Mouse (Mus musculus) yolk sac, embryonic 10.5 days (tissue): ENCODE measurements at regions not wholly inside any gene's neighbourhood (a gene's known extent, or its start where the extent isn't known, plus 50 kb on each side); places are given as distances from the start of the nearest gene placed in this dataset.
A peak's percentile ranks its signal among the peaks of the same experiment; 100 is the strongest.
"Not testable (repeated sequence)": the region's sequence is repeated elsewhere in the genome, so short reads cannot be mapped to it uniquely, and the experiment has no call there.

Experiments used
- DNase-seq: peaks from one replicate; pipeline ENCODE4 v3.0.0-alpha.2; 2017; ENCODE audit warnings: low spot score

DNA sequence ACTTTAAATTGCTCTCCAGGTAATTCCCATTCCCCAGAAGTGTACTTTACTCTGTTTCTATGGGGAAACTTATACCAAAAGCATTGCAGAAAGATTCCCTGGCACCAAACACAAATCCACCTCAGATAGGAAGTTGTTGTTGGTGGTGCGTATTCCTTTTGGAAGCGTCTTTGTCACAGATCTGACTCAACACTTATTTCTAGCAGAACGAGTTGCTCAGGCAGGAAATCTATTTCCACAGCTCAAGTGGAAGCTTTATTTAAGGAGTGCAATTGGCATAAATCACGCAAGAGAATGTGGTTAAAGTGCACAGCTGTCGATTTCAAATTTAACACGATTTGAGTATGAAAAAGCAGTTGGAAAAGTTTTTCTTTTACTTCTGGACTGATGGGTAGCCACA is 436.9 kb upstream of the Ghitm start:
- DNase-seq = no peak

DNA sequence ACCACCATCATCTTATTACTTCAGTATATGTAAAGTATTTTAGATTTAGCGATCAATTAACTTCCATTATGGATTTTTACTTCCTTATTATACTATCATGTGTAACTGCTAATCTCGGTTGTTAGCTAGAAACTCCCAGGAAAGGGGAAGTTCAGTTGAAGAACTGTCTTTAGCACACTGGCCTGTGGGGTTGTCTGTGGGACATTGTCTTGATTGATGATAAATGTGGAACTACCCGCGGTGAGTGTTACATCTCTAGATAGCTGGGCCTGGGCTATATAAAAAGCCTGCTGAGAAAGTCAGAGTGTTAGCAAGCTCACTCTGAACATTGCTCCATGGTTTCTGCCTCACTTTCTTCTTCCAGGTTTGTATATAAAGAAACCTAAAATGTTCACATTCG is 423.2 kb upstream of the Ghitm start:
- no peak for DNase-seq

DNA sequence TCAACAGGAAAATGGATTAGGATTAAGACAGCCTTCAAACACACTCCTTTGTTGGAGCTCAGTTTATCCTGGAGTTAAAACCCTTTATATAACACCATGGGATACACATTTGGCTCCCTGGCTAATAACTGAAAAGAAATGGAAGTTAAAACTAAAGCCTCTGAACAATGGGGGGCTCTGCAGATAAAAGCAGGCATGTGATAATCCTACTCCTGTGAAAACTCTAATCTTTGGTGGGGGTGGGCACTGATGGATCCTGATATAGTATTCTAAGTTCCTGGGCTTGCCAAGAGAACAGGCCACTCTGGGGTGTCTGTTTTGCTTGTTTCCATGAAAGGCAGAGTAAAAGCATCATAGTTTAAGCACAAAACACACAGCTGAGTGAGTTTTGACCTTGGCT is 388.5 kb upstream of the Ghitm start:
- no peak for DNase-seq

DNA sequence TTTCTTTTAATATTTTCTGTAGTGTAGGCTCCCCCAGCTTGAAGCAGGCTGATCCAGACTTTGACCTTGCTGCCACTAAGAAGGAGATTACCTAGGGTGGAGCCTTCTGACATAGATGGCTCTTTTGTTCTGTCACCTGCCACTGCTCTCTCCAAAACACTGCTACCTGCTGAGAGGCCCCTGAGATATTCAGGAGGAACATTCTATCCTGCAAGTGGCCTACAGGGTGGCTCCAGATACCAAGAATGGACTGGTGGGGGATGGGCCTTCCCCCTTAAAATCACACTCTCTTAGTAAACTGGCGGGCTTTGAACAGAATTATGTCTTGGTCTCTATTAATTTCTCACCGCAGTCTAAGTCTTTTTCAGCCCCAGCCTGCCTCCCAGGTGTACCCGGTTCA is 385.6 kb upstream of the Ghitm start:
- not testable (repeated sequence) for DNase-seq

DNA sequence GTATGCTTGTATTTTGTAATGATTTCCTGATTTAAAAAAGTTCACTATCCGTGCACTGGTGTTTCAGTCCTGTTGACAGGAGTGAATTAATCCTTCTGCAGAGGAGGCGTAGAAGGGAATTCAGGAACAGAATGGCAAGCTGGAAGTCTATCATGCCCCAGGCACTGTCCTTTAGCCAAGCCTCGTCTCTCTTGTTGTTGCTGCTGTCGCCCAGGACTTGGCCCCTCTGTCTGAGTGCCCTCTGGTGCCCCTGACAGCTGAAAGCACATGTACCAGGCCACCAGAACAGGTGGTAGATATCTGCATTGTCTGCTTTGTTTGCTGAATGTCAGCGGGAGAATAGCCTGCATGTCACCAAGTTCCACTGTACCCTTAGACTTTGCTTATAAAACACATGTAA is 370.2 kb upstream of the Ghitm start:
- no peak for DNase-seq

DNA sequence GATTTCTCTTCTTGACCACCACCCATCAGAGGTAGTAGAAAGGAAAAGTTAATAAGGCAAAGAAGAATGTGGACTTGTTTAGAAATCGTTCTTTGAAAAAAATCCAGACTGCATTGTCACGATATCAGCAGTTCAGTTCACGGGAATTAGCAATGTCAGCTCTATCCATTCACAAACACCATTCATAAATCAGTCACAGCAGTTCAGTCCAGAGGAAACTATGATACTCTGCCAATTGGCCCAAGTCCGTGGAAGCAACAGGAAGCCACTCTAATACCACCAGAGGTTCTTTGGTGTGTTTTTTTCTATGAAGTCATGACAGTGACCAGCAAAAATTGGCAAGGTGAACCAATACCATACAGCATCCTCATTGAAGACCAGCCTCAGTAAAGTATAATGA is 355.6 kb upstream of the Ghitm start:
- DNase-seq = no peak

DNA sequence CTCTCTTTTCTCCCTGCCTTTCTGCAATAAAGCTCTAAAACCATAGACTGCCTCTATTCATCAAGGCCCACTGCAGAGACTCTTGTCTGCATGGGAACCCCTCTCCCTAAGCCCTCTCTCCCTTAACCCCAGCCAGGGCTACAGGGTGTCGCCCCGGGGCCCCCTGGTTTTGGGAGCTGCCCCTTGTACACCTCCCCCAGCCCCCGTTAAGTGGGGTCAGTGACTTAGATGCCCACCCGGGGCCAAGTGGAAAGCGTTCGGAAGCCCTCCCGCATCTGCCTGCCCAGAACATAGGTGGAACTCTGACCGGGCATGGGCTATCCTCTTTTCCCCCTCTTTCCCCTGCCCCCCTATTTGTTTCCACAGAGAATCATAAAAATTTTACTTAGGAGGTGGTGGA is 350.2 kb upstream of the Ghitm start:
- no peak for DNase-seq

DNA sequence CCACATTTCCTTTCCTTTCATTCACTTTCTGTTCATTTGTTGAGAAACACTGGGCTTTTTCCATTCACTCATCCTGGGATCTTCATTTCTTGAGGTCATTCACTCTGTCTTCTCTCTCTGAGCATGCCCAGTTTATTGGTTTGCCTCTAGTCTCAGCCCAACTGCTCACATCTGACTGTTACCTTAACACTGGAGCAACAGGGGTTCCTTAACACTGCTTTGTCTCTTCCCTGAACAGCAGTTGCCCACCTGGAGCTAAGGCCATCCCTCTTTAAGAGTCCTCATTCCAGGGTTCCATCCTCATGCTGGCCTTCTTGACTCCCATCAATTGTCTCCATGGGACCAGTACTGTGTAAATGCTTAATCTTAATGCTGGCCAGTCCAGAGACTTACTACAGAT is 342.5 kb upstream of the Ghitm start:
- no peak for DNase-seq

DNA sequence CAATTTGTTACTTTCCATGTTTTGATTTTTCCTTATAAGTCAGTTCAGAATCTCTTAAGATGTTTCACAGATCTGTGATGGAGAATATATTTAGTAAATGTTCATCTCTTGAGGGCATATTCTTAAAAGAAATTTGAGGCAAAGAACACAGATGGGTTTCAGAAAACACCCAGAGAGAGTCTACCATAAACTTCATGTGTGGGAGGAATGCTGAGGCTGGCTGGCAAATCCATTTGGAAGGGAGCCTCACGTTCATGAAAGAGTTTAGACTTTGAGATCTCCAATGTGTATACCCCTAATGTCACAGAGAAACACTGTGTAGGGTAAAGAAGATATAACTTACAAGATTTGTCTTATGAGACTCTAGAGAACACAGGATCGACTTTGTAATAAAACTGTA is 333.6 kb upstream of the Ghitm start:
- no peak for DNase-seq

DNA sequence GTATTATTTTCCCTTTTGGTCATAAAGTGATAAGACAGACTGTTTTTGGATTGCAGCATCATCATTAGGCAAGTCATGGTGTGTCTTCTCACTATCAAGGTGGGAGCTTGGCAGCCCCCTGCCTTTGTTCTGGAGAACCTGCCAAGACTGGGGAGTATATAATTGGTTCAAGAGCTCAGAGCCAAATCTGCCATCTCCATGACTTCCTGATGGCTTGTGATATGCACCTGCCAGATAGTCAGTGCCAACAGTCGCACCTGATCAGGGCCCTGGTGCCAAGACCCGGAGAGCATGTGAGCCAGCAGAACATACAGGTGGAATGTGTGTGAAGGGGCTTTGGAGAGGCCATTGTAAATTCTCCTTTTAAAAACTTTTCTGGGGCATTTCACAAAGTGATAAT is 305.8 kb upstream of the Ghitm start:
- DNase-seq = no peak

DNA sequence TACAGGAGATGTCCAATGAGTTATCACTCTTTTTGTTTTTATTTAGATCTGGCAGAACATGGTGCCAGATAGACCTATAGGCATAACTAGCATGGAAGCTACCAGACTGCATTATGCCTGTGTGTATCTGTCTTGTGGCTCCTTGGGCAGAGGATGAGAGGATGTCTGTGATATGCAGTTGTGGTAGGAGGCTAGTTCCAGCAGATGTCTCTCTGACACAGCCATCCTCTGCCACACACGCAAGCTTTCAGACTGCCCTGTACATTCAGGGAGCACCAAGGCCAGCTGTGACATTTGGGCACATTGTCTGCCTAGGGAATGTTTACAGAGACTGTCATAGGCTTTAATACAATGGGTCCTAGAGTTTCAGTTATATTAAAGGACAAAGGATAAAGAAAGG is 295.6 kb upstream of the Ghitm start:
- no peak for DNase-seq

DNA sequence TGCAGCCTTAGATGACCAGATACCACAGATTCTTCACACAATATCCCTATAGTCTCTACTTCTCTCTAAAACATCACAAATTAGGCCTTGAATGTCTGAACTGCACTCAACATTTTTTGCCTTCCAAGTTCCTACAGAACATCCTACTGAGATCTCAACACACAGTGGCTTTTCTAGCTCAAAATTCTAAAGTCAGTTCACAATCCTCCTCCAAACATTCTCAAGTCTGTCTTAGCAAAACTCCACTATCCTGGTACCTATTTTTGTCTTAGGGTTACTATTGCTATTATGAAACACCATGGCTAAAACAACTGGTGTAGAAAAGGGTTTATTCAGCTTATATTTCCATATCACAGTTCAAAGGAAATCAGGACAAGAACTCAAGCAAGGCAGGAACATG is 290.4 kb upstream of the Ghitm start:
- DNase-seq = no peak

DNA sequence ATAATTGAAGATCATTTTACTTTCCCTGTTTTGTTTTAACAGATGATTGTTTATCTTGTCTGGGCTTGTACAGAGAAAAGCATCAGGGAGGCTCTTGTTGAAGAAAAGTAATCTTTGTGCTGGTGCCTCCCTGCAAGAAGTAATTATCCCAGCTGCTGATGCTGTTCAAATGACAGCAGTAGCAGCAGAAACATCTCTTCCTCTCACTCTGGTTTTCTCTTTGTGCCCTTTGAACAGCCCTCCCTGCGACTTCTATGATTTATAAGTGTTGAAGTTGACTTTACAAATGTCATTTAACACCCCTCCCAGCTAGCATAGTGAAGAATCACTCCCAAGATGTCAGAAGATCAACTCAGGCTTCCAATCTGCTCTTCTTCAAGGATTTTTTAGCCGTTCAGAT is 286.5 kb upstream of the Ghitm start:
- no peak for DNase-seq

DNA sequence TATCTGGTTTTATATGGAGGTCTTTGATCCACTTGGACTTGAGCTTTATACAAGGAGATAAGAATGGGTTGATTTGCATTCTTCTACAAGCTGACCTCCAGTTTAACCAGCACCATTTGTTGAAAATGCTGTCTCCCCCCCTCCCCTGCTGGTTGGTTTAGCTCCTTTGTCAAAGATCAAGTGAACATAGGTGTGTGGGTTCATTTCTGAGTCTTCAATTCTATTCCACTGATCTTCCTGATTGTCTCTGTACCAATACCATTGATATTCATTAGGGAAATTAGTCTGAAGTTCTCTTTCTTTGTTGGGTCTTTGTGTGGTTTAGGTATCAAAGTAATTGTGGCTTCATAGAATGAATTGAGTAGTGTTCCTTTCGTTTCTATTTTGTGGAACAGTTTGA is 277.5 kb upstream of the Ghitm start:
- DNase-seq = not testable (repeated sequence)

DNA sequence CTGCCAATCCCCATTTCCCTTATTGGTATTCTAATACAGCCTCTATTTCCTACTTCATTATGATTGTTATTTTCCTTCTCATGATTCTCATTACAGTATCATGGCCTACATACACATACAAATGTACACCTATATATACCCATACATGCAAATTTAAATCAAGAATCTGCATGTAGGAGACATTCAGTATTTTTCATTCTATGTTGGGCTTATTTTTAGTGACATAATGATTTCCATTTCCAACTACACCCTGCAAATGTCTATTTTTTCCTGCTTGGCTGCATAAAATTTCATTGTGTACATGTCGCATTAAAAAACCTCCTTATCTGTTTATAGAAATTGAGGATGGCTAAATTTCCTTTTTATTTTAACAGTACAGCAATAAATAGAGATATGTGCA is 236.9 kb upstream of the Ghitm start:
- no peak for DNase-seq

DNA sequence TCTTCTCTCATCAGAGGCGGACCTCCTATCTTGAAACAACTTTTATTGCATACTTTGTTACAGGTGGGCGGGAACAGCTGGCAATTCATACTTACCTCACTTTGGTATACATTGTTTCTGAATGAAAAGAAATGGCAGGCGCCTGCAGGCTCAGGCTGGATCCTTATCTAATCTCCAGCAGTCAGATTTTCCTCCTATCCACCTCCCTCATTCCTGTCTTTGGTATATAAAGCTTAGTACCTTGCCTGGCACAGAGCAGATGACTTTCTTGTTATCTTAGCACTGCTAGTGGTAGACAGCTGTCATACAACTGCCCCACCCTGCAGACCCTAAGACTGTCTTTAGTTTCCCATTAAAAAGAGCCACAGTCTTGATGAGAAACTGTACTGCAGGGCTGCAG is 226.8 kb upstream of the Ghitm start:
- DNase-seq = no peak

DNA sequence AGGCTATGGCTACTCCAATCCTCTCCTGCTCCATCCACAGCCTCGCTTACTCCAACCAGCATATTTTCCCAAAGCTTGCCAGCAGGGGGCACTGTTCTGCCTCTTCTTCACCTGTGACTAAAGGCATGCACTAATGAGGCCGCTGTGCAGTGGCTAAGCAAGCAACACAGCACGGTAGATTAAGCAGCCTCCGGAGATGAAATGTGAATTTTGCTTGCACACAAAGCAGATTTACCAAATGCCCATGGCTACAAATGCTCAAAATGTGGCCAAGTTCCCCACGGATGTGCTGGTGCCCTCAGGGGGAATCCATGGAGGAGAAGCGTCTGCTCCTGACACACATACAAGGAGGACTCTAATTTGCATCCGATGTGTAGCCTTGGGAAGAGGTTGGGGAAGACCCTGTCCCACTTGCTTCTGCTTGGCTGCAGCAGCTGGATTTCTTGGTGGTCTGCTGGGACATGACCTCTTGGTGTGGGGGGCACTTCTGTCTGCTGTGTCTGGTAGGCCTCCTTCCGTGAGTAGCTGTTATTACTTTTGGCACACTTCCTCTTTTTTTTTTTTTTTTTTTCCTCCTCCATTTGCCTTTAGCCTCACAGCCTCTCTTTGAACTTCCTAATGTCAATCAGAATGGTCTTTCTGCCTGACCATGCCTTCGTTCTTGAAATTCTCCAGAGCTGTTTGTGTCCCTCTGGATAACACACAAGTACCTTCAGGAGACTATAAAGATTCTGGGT is 221.1 kb upstream of the Ghitm start:
- peak; percentile 14 for DNase-seq

DNA sequence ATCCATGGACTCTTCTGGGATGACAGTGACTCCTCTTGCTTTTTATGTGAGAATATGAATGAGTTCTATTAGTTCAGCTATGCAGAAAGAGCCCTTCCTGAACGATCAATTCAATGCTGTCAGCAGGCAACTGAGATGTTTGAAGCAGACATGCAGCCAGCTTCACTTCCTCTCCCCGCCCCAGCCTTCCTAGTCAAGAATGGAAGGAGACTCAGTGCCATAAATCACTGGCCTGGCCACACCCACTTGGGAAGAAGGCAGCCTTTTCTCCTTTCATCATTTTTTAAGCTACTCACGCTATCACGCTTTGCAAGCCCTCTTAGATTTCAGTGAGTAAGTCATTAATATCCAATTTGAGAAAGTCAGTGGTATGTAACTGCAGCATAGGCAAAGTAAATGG is 188.3 kb upstream of the Ghitm start:
- no peak for DNase-seq

DNA sequence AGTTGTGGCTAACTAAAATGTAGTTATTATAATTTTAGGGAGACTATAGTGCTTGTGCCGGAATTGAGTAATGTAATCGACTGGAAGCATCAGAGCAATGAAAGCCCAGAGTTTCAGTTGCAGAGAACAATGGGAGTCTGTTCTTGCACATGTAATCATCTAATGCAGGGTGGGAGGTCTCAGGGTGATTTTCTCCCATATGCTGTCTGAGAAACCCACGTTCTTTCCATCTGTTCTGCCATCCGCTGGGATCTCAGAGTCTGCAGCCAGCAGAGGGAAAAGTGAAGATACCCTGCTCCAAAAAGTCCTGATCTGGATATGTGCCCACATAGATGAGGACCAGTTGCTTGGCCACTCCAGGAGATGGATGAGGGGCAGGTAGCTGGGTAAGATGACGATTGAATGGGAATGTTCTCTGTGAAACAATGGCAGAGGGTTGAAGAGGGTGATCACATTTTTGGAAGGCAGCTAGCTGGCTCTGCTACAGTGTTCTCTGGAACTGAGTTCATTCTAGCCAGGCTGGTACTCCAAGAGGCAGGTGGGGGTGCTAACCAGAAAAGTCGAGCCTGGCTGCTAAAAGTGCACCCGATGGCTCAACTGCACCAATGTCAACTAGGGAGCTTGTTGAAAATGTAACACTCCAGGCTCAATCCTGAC is 180.3 kb upstream of the Ghitm start:
- DNase-seq = no peak

DNA sequence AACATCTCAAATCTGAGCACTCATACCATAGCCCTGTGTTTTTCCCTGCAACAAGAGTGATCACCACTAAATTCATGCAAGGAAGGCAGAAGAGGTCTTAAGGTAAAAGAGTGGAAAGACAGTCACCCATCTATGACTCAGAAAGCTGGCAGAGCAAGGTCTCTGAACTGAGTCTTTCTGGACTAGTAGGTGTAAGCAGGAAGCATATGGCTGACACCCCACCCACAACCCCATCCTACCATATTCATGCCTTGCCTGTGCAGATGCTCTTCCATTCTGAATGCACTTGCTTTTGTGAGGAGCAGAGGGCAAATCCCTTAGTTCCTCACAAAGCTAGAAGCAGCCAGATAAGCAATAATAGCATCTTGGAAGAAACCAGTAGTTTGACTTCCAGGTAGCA is 178.8 kb upstream of the Ghitm start:
- DNase-seq = no peak

DNA sequence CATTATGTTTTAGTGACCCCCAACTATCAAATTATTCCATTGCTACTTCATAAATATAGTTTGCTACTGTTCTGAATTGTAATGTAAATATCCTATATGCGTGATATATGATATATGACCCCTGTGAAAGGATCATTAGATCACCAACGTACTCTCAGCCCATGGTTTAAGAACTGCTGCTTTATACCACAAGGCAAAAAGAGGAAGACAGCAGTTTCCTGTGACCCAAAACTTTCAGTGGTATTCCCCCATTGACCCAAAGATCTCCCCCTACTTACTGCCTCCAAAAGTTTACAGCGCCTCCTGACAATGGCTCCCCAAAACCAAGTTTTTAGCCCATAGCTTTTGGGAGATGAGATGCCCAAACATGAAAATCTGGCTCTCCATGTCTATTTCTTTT is 177.8 kb upstream of the Ghitm start:
- no peak for DNase-seq

DNA sequence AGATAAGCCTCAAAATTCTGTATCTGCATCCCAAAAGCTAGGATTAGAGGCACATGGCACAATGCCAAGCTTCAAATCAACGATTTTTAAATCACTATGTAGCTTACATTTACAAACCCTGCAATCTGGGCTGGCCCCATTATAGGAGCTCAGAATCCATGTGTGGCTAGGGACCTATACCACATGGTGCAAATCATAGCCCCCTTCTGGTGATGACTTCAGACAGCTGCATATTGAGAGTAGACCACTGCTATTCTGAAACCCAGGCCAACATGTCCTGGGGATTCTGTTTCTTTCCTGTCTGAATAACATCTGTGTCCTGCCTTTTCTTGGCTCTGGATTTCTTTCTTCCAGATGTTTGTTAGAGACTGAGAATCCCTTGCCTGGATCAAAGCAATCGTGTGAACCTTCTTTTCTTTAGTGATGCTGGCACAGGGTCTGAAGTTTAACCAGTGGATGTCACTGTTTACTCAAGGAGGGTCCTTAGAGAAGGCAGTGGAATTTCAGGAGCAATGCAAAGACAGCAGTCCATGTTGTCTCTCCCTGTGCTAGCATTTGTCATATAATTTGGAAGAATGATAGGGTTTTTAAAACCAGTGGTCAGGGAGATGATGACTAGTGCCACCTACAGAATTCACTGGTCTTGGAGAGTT is 171.7 kb upstream of the Ghitm start:
- DNase-seq = no peak

DNA sequence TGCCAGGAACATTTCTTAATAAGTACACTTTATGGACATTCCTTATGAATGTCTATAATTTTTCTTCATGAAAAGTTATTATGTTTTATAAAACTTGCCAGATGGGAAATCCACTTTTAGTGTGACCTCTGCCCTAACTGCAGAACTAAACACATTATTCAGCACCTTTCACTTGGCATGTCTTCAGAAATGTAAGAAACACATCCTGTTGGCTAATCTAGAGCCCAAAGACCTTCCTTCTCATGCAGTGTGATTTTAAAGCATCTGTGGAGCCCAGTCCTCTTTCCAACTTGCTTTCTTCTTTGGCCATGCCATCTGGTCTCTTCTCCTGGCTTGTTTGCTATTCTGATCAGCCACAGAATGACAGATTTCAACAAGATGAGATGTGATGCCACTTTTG is 163.6 kb upstream of the Ghitm start:
- no peak for DNase-seq

DNA sequence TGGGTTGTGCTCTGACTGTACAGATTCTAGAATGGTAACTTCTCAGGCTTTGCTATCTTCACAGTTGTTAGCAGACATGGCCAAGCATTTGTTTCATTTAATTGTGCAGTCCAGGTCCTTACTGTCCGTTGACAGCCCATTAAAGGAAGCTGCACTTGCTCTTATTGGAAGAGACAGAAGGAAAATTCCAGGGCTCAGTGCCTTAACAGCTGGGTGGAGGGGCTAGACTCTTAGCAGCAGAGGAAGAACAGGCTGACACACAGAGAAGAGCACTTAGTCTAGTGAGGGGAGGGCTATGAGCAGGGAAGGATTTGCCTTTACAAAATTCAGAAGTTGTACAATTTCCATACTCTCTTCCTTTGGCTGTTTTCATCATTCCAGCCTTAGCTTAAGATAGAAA is 161.5 kb upstream of the Ghitm start:
- no peak for DNase-seq
